Mouse (Mus musculus) midbrain, embryonic 13.5 days (tissue): ENCODE measurements at regions not wholly inside any gene's neighbourhood (a gene's known extent, or its start where the extent isn't known, plus 50 kb on each side); places are given as distances from the start of the nearest gene placed in this dataset.

Experiments
- ATAC-seq: fragments of 200-750 bp; cut with Nextera tagmentation; 2 replicates; pipeline ENCODE4 v1.8.0; 2017; ENCODE audit warnings: mild to moderate bottlenecking, moderate TSS enrichment, moderate library complexity
- H3K27ac ChIP-seq: fragments of 300-500 bp; sonication (generic); 2 replicates; pipeline ENCODE4 v1.5.1; 2015; ENCODE audit warnings: inconsistent platforms, mild to moderate bottlenecking, moderate library complexity
- H3K27me3 ChIP-seq: fragments of 300-500 bp; sonication (generic); 2 replicates; pipeline ENCODE4 v1.6.1; 2015; ENCODE audit warnings: mild to moderate bottlenecking, inconsistent platforms
- H3K36me3 ChIP-seq: fragments of 300-500 bp; sonication (generic); 2 replicates; pipeline ENCODE4 v1.6.1; 2015; ENCODE audit warnings: mild to moderate bottlenecking, inconsistent platforms
- H3K4me1 ChIP-seq: fragments of 300-500 bp; sonication (generic); replicated peaks from 2 replicates; pipeline ENCODE4 v1.6.1; 2015; ENCODE audit warnings: inconsistent platforms
- H3K4me2 ChIP-seq: fragments of 300-500 bp; sonication (generic); replicated peaks from 2 replicates; pipeline ENCODE4 v1.6.1; 2015; ENCODE audit warnings: moderate library complexity, mild to moderate bottlenecking, inconsistent platforms
- H3K4me3 ChIP-seq: fragments of 300-500 bp; sonication (generic); replicated peaks from 2 replicates; pipeline ENCODE4 v1.5.1; 2015; ENCODE audit warnings: mild to moderate bottlenecking, inconsistent platforms
- H3K9ac ChIP-seq: fragments of 300-500 bp; sonication (generic); replicated peaks from 2 replicates; pipeline ENCODE4 v1.6.1; 2015; ENCODE audit warnings: mild to moderate bottlenecking, inconsistent platforms
- H3K9me3 ChIP-seq: fragments of 300-500 bp; sonication (generic); 2 replicates; pipeline ENCODE4 v1.6.1; 2016; ENCODE audit warnings: mild to moderate bottlenecking, inconsistent platforms
- WGBS: fragments of 180-500 bp; shearing (Covaris S2); methylation state at CpG from one replicate; pipeline ENCODE4 v1.1.7; 2015; 5-methylcytosine and 5-hydroxymethylcytosine counted together

- Histone ChIP-seq H3K4me2 (no peak overlapping the region; the same call in 1 of the 2 replicates), H3K9me3 (no peaks in the 10 kb centered on the region), H3K4me1 (peaks cover 18% of the 10 kb centered on the region), H3K27me3 (no peaks in the 10 kb centered on the region), H3K4me3 (no peak overlapping the region), H3K9ac (no peak overlapping the region), H3K36me3 (no peaks in the 10 kb centered on the region), H3K27ac (peak overlapping the region; percentile 27; the same call in 1 of the 2 replicates)
- ATAC-seq: peak; percentile 89
- WGBS: 18% methylated on average over 4 of the region's 4 CpGs
These were observed 105.7 kb downstream of the Samd5 start for GRCm38 (mm10) chr10:9569277-9569676.

DNA sequence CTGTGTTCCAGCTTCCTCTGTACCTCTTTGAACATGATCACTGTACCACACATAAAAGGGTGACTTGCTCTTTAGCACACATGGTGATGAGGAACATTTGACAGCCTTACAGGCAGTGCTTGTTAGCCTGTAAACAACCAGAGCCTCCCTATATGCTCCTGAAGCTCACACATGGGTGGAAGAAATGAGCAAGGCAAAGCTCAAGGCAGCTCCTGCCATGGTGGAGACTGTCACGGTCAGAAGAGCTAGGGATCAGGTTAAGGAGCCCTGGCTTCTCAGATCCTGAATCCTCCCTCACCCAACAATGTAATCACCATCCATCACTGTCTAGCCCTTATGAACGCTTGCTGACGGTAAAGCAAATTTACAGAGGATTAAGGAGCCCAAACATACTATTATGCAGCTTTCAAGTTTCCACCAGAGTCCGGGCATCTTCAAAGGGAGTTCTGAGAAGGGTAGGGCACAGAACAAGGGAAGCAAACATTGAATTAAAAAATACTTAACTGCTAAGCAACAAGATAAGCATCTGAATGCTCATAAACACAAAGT is 117.4 kb downstream of the Samd5 start:
- 0 out of 2 replicates have a peak overlapping the region, but pooled peaks have one; percentile 5 for H3K27ac ChIP-seq

GRCm38 (mm10) chr10:9557092-9557491 is 117.9 kb downstream of the Samd5 start:
- 0 out of 2 replicates have a peak overlapping the region, but pooled peaks have one; percentile 5 for H3K27ac ChIP-seq

More for the DNA sequence above, 117.4 kb downstream of the Samd5 start:
- Histone ChIP-seq H3K27me3 (no peaks in the 10 kb centered on the region), H3K4me2 (no peak overlapping the region), H3K36me3 (no peaks in the 10 kb centered on the region), H3K4me3 (no peak overlapping the region), H3K9ac (no peak overlapping the region), H3K4me1 (peaks cover 13% of the 10 kb centered on the region), H3K9me3 (no peaks in the 10 kb centered on the region)
- peak; percentile 58; the same call in 1 of the 2 replicates for ATAC-seq
- WGBS: 11% methylated on average over 4 of the region's 4 CpGs

GRCm38 (mm10) chr10:9553946-9554345 is 121.1 kb downstream of the Samd5 start:
- H3K36me3 ChIP-seq: no peaks in the 10 kb centered on the region
- H3K4me3 ChIP-seq: no peak overlapping the region
- no peak overlapping the region for H3K9ac ChIP-seq
- H3K9me3 ChIP-seq: no peaks in the 10 kb centered on the region
- no peak overlapping the region for H3K27ac ChIP-seq
- ATAC-seq: no peak
- peaks cover 13% of the 10 kb centered on the region for H3K4me1 ChIP-seq
- 6% methylated on average over 3 of the region's 3 CpGs for WGBS
- H3K4me2 ChIP-seq: no peak overlapping the region
- H3K27me3 ChIP-seq: no peaks in the 10 kb centered on the region

More at GRCm38 (mm10) chr10:9557092-9557491, 117.9 kb downstream of the Samd5 start:
- Histone ChIP-seq H3K27me3 (no peaks in the 10 kb centered on the region), H3K36me3 (no peaks in the 10 kb centered on the region), H3K4me2 (no peak overlapping the region), H3K9me3 (no peaks in the 10 kb centered on the region), H3K9ac (no peak overlapping the region), H3K4me1 (peaks cover 13% of the 10 kb centered on the region), H3K4me3 (no peak overlapping the region)
- no peak for ATAC-seq
- 75% methylated on average over 1 of the region's 1 CpGs for WGBS

- Histone ChIP-seq H3K27ac (no peak overlapping the region), H3K36me3 (no peaks in the 10 kb centered on the region), H3K27me3 (no peaks in the 10 kb centered on the region), H3K9ac (no peak overlapping the region), H3K4me3 (no peak overlapping the region), H3K4me2 (no peak overlapping the region), H3K9me3 (no peaks in the 10 kb centered on the region), H3K4me1 (peaks cover 13% of the 10 kb centered on the region)
- no peak for ATAC-seq
- WGBS: 82% methylated on average over 10 of the region's 10 CpGs
These were observed 124.9 kb downstream of the Samd5 start for GRCm38 (mm10) chr10:9549913-9550709.

GRCm38 (mm10) chr10:9545807-9546206 is 129.2 kb downstream of the Samd5 start:
- Histone ChIP-seq H3K36me3 (no peaks in the 10 kb centered on the region), H3K4me2 (no peak overlapping the region), H3K27me3 (no peaks in the 10 kb centered on the region), H3K9ac (no peak overlapping the region), H3K27ac (no peak overlapping the region), H3K9me3 (no peaks in the 10 kb centered on the region), H3K4me1 (peaks cover 19% of the 10 kb centered on the region), H3K4me3 (no peak overlapping the region)
- peak; percentile 77; the same call in 1 of the 2 replicates for ATAC-seq
- 53% methylated on average over 6 of the region's 6 CpGs for WGBS

DNA sequence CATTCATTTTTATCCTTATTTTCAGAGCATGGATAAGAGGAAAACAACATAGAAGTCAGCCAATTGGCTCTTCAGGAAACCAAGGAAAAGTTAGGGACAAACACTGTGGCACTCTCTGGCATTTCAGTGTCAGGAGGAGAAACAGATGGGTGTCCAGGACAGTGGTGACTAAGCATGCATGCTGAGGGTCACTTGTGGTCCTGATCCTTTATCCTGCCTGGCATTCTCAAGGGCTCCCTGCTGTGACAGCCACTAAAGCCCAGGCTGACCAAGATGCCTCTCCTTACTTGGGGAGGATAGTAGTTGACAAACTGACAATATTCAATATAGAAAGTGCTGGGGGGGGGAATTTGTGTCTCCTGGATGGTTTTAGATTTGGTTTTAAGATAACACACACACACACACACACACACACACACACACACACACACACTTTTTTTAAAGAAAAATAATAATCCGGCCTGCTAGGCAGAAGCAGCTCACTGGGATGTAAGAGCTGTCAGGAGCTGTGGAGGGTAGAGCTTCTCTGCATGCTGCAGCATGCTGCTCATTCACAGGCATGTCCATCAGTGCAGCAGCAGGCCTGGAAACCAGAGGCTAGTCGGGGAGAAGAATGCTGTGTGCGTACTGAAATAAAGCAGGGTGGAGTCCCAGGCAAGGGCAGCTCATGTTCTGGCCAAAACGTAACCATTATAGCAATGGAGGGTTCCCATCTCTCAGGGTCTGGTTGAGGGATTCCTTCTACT is 130.8 kb downstream of the Samd5 start:
- ATAC-seq: no peak
- Histone ChIP-seq H3K4me2 (no peak overlapping the region), H3K36me3 (no peaks in the 10 kb centered on the region), H3K27me3 (no peaks in the 10 kb centered on the region), H3K9ac (no peak overlapping the region), H3K9me3 (no peaks in the 10 kb centered on the region), H3K4me3 (no peak overlapping the region), H3K4me1 (peaks cover 19% of the 10 kb centered on the region), H3K27ac (0 out of 2 replicates have a peak overlapping the region, but pooled peaks have one; percentile 7)
- 36% methylated on average over 4 of the region's 4 CpGs for WGBS

DNA sequence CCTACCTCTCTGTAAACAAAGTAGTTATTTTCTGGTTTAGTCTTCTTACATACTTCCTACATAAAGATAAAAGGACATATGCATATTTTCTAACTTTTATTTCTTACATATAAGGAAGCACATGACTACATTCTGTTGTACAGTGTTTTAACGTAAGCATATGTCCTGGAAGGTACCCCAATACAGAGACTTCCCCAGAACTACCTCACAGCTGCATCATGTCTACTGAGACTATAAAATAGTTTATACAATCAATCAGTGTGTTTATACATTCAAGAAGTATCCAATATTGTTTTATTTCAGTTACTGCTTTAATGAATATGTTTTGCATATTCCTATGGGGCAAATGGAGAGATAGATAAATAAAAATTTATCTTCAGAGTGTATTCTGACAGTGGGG is 133.4 kb downstream of the Samd5 start:
- Histone ChIP-seq H3K27ac (no peak overlapping the region), H3K9me3 (no peaks in the 10 kb centered on the region), H3K4me2 (no peak overlapping the region), H3K9ac (no peak overlapping the region), H3K36me3 (no peaks in the 10 kb centered on the region), H3K4me3 (no peak overlapping the region), H3K27me3 (no peaks in the 10 kb centered on the region), H3K4me1 (peaks cover 24% of the 10 kb centered on the region)
- 95% methylated on average over 1 of the region's 1 CpGs for WGBS
- no peak for ATAC-seq

GRCm38 (mm10) chr10:9537686-9538085 is 137.3 kb downstream of the Samd5 start:
- Histone ChIP-seq H3K27ac (no peak overlapping the region), H3K9ac (no peak overlapping the region), H3K27me3 (no peaks in the 10 kb centered on the region), H3K4me2 (no peak overlapping the region), H3K36me3 (no peaks in the 10 kb centered on the region), H3K9me3 (no peaks in the 10 kb centered on the region), H3K4me3 (no peak overlapping the region), H3K4me1 (peaks cover 28% of the 10 kb centered on the region)
- no peak for ATAC-seq
- 85% methylated on average over 3 of the region's 3 CpGs for WGBS

GRCm38 (mm10) chr10:9534552-9534951 is 140.5 kb downstream of the Samd5 start:
- no peak overlapping the region for H3K27ac ChIP-seq
- no peak overlapping the region for H3K9ac ChIP-seq
- peak; percentile 62 for ATAC-seq
- no peaks in the 10 kb centered on the region for H3K27me3 ChIP-seq
- 24% methylated on average over 8 of the region's 8 CpGs for WGBS
- H3K9me3 ChIP-seq: no peaks in the 10 kb centered on the region
- no peaks in the 10 kb centered on the region for H3K36me3 ChIP-seq
- H3K4me3 ChIP-seq: no peak overlapping the region
- peaks cover 36% of the 10 kb centered on the region for H3K4me1 ChIP-seq
- no peak overlapping the region for H3K4me2 ChIP-seq

- no peak overlapping the region for H3K4me2 ChIP-seq
- peaks cover 44% of the 10 kb centered on the region for H3K4me1 ChIP-seq
- H3K27ac ChIP-seq: no peak overlapping the region
- ATAC-seq: peak; percentile 51
- 0 out of 2 replicates have a peak overlapping the region, but pooled peaks have one; percentile 7 for H3K9ac ChIP-seq
- H3K36me3 ChIP-seq: no peaks in the 10 kb centered on the region
- H3K27me3 ChIP-seq: no peaks in the 10 kb centered on the region
- H3K9me3 ChIP-seq: no peaks in the 10 kb centered on the region
- no peak overlapping the region for H3K4me3 ChIP-seq
- 10% methylated on average over 2 of the region's 2 CpGs for WGBS
These were observed 141.7 kb downstream of the Samd5 start for GRCm38 (mm10) chr10:9533283-9533682.

DNA sequence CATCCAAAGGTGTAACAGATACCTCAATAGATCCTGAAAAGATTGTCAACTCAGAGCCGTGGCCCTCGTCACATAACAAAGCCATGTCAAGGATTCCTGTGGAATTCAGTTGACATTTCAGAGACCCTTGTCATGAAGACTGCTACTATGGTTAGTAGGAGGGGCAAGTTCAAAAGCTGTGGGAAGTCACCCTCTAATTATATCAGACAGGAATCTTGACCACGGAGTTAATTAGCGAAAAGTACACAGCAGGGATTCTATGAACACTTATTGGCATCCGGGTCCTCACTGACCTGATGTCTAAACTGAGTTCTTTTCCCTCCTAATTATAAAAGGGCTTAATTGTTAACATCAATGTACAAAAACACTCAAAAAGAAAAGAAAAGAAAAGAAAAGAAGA is 143.1 kb downstream of the Samd5 start:
- H3K9ac ChIP-seq: no peak overlapping the region
- H3K36me3 ChIP-seq: no peaks in the 10 kb centered on the region
- WGBS: 32% methylated on average over 5 of the region's 5 CpGs
- no peaks in the 10 kb centered on the region for H3K9me3 ChIP-seq
- no peak overlapping the region for H3K4me3 ChIP-seq
- ATAC-seq: no peak
- H3K4me1 ChIP-seq: peaks cover 43% of the 10 kb centered on the region
- H3K27ac ChIP-seq: no peak overlapping the region
- H3K27me3 ChIP-seq: no peaks in the 10 kb centered on the region
- H3K4me2 ChIP-seq: no peak overlapping the region
